Mouse (Mus musculus) heart, adult 2 months (tissue): ENCODE data around the gene Gpr27. TPM values are rescaled to one million over a fixed set of nuclear protein-coding genes. Genes with fewer than 3 reads are reported as not detected.

Experiments
- DNase-seq, 2 experiments: peaks; one replicate each; pipeline ENCODE4 v3.0.0; 2021
- H3K27ac ChIP-seq: fragments of 200-600 bp; 2 replicates; pipeline ENCODE4 v1.8.1; 2022
- H3K27me3 ChIP-seq: fragments of 200-500 bp; 2 replicates; pipeline ENCODE4 v1.6.1; 2012; ENCODE audit warnings: mild to moderate bottlenecking, low read length, inconsistent platforms, mixed read lengths; ENCODE audit not compliant: control insufficient read depth, insufficient read depth
- H3K36me3 ChIP-seq: fragments of 200-500 bp; 2 replicates; pipeline ENCODE4 v1.6.1; 2012; ENCODE audit warnings: low read length, inconsistent platforms; ENCODE audit not compliant: control insufficient read depth, insufficient read depth
- H3K4me1 ChIP-seq: fragments of 200-500 bp; 2 replicates; pipeline ENCODE4 v1.6.1; 2011; ENCODE audit warnings: low read length; ENCODE audit not compliant: control insufficient read depth, insufficient read depth
- H3K4me3 ChIP-seq: fragments of 200-600 bp; 2 replicates; pipeline ENCODE4 v1.8.1; 2022
- H3K79me2 ChIP-seq: fragments of 200-500 bp; replicated peaks from 2 replicates; pipeline ENCODE4 v1.6.1; 2012; ENCODE audit warnings: mild to moderate bottlenecking, inconsistent platforms, low read length, moderate library complexity, mixed read lengths; ENCODE audit not compliant: control insufficient read depth, insufficient read depth
- H3K9ac ChIP-seq: fragments of 200-500 bp; 2 replicates; pipeline ENCODE4 v1.6.1; 2012; ENCODE audit warnings: low read depth, mild to moderate bottlenecking, control low read depth, inconsistent platforms, low read length, mixed read lengths
- CTCF ChIP-seq: fragments of 200-600 bp; IDR thresholded peaks from 2 replicates; pipeline ENCODE4 v1.8.1; 2022; ENCODE audit warnings: antibody characterized with exemption, mild to moderate bottlenecking, moderate library complexity
- EP300 ChIP-seq: fragments of 200-500 bp; IDR thresholded peaks from 2 replicates; pipeline ENCODE4 v1.6.1; 2011; ENCODE audit warnings: low read depth, low read length, control low read depth; ENCODE audit not compliant: insufficient read depth
- POLR2A ChIP-seq: fragments of 200-500 bp; IDR thresholded peaks from 2 replicates; pipeline ENCODE4 v1.6.1; 2011; ENCODE audit warnings: mild to moderate bottlenecking, low read depth, low read length, control low read depth; ENCODE audit not compliant: insufficient read depth
- WGBS: fragments of 180-500 bp; shearing (Covaris S2); methylation state at CpG from one replicate; pipeline ENCODE4 v1.1.7; 2018; 5-methylcytosine and 5-hydroxymethylcytosine counted together
- intact Hi-C: fragments of 180-260 bp; cut with DNase I; formaldehyde crosslinking; loops from one replicate; pipeline ENCODE4 v1.15.1; 2025
- polyA plus RNA-seq: library from polyadenylated mRNA; depleted of rRNA; stranded (reverse); fragments of >200 nt; gene quantifications from 2 replicates; pipeline ENCODE4 v1.2.3, GENCODE M21; 2012
- total RNA-seq, 2 experiments: library from RNA; stranded (reverse); gene quantifications; 2 replicates each; pipeline ENCODE4 v1.2.3; 2021

Gene Gpr27
- total and polyA plus RNA-seq, 3 experiments: 5.7 to 6.8 (median 6.3) TPM

DNA sequence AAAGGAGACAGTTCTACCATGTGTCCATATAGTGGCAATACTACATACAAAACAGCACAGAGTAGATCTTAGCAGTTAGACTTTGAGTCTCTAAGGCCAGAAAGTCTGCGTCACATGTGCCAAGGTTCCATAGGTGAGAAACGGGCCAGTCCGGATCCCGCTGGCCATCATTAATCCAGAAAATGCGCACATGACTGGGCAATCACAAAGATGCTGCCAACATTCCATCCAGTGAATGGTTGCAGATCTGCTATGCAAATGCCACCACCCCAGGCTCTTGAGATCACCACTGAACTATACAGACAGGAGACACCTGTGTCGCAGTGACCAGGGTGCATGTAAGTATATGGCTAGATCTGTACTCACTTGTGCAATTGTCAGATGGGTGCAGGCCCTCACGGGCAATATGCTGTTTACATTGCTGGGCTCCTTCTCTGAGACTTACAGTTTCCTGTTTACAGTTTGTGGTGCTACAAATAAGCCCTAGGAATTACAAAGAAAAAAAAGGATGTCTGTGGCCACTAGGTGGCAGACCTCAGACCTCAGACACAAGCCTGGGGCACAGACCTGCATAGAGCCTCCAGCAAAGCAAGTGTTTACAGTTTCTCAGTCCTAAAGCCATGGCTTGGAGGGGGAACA lies 21.9 kb upstream of the Gpr27 start:
- Histone ChIP-seq H3K4me3 (no peak overlapping the region), H3K27ac (no peak overlapping the region), H3K27me3 (no peaks in the 10 kb centered on the region), H3K4me1 (peaks cover 2% of the 10 kb centered on the region), H3K79me2 (no peaks in the 10 kb centered on the region), H3K9ac (no peak overlapping the region), H3K36me3 (no peaks in the 10 kb centered on the region)
- intact Hi-C loops: loop anchor here (5.0 kb wide), 1 partner anchor 112 kb away; no protein-coding TSS in a partner anchor
- 76% methylated on average over 7 of the region's 7 CpGs for WGBS
- peak; percentile 90 for TF ChIP-seq CTCF
- no peak for TF ChIP-seq POLR2A
- TF ChIP-seq EP300: no peak
- DNase-seq: peak; percentile 38 to 43

DNA sequence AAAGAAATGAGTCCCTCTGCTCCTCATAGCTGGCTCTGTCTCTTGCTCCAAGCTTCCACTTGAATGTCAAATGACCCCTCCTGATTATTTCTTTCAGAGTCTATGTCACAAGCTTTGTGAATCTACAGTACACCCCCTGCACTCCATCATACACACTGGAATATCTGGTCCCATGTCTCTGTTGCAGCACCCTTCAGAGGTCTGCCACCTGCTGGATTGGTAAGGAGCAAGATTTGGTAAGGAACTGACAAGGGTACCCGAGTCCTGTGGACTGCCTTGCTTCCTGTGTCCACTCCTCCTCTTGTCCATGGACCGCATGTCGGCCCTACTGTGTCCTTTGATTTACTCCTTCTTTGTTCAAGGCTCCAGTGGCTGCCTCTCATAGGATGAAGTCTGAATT lies 20.7 kb upstream of the Gpr27 start:
- H3K4me3 ChIP-seq: no peak overlapping the region
- TF ChIP-seq CTCF: peak; percentile 23; the same call in 1 of the 2 replicates
- TF ChIP-seq EP300: no peak
- H3K4me1 ChIP-seq: peaks cover 2% of the 10 kb centered on the region
- H3K36me3 ChIP-seq: no peaks in the 10 kb centered on the region
- H3K27me3 ChIP-seq: no peaks in the 10 kb centered on the region
- no peaks in the 10 kb centered on the region for H3K79me2 ChIP-seq
- no peak overlapping the region for H3K9ac ChIP-seq
- no peak overlapping the region for H3K27ac ChIP-seq
- DNase-seq: no peak
- intact Hi-C loops: loop anchor here (5.0 kb wide), 1 partner anchor 111 kb away; no protein-coding TSS in a partner anchor
- WGBS: 59% methylated on average over 3 of the region's 3 CpGs

DNA sequence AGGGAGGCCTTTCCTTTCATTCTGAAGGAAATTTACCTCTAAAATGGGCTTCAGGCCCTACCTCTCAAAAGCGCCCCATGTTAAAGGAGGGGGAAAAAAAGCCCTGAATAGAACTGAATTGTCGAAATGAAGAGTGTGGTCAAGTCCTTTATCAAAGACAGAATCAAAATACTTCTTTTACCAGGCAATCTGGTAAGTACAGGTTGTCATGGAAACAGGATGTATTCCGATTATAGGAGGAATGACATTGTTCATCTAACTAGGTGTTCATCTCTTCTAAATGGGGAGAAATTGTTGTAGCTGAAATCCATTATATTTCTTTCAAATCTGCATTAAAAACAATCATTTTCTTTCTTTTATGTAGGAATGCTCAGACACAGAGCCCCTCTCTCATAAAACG lies 18.0 kb upstream of the Gpr27 start:
- WGBS: 82% methylated on average over 4 of the region's 4 CpGs
- Histone ChIP-seq H3K27me3 (no peaks in the 10 kb centered on the region), H3K36me3 (no peaks in the 10 kb centered on the region), H3K27ac (no peak overlapping the region), H3K4me1 (no peaks in the 10 kb centered on the region; the same call in 1 of the 2 replicates), H3K4me3 (no peak overlapping the region), H3K79me2 (no peaks in the 10 kb centered on the region), H3K9ac (no peak overlapping the region)
- no peak for DNase-seq
- intact Hi-C loops: loop anchor here (5.0 kb wide), 1 partner anchor 108 kb away; no protein-coding TSS in a partner anchor
- TF ChIP-seq EP300 (no peak), CTCF (no peak), POLR2A (no peak)

DNA sequence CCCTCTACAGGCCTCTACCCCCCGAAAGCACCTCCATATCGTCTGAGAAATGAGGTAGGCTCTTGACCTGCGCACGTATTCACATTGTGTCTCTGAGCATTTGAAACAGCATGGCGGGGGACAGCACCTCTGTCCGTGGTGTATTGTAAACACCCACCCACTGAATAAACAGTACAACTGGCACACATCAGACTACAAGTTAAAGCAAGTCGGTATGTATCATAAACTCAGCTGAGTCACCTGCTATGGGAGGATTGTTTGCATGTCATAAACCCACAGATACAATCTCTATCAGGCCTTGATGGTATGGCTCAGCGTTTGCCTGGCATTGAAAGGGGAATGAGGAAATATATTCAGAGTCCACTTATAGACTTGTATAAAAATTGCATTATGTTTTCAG lies 15.2 kb upstream of the Gpr27 start:
- no peak overlapping the region for H3K27ac ChIP-seq
- H3K27me3 ChIP-seq: no peaks in the 10 kb centered on the region; the same call in 1 of the 2 replicates
- WGBS: 87% methylated on average over 8 of the region's 8 CpGs
- no peak for TF ChIP-seq CTCF
- no peak for TF ChIP-seq POLR2A
- TF ChIP-seq EP300: no peak
- no peaks in the 10 kb centered on the region for H3K79me2 ChIP-seq
- no peak overlapping the region for H3K9ac ChIP-seq
- H3K36me3 ChIP-seq: no peaks in the 10 kb centered on the region
- H3K4me3 ChIP-seq: no peak overlapping the region
- H3K4me1 ChIP-seq: no peaks in the 10 kb centered on the region
- intact Hi-C loops: no loop called here
- no peak for DNase-seq

DNA sequence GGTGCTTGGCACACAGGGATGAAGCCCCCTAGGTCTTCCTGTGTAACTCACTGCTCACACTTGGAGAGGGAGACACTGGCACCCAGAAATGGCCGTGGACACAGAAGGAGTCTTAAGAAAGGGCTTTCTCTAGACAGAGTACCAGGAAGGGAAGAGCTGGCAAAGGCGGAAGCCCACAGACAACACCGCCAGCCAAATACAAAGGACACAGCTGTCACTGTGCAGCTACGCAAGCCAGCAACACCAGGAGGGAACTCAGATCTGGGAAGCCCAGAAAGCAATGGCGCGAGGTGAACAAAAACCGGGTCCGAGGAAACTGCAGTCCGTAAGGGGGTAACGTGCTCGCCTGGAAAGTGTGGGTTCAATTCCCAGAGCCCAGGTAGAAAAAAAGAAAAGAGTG lies 14.4 kb upstream of the Gpr27 start:
- no peak for DNase-seq
- TF ChIP-seq POLR2A (no peak), EP300 (no peak), CTCF (no peak)
- Histone ChIP-seq H3K79me2 (no peaks in the 10 kb centered on the region), H3K27me3 (no peaks in the 10 kb centered on the region; the same call in 1 of the 2 replicates), H3K27ac (no peak overlapping the region), H3K9ac (no peak overlapping the region), H3K36me3 (no peaks in the 10 kb centered on the region), H3K4me1 (no peaks in the 10 kb centered on the region), H3K4me3 (no peak overlapping the region)
- intact Hi-C loops: no loop called here
- 75% methylated on average over 11 of the region's 11 CpGs for WGBS

DNA sequence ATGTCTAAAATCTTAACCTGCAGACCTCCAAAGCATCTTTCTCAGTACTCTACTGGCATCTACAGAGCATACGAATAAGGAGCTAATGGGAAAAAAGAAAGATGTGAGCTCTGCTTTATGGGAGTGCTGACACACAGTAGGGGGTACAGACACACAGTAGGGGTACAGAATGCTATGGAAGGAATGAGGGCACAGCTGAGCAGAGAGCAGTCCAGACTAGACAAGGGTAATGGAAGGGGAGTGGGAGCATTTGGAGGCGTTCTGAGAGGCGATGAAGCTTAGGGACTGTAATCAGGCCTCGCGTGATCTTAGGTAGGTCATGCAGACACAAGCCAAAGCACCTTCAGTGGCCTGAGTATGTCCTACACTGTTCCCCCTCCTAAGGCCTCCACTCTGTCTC lies 8.5 kb upstream of the Gpr27 start:
- TF ChIP-seq POLR2A: no peak
- no peak for TF ChIP-seq CTCF
- no peak for TF ChIP-seq EP300
- WGBS: 95% methylated on average over 5 of the region's 5 CpGs
- DNase-seq: no peak
- no peaks in the 10 kb centered on the region; the same call in 1 of the 2 replicates for H3K27me3 ChIP-seq
- no peaks in the 10 kb centered on the region for H3K36me3 ChIP-seq
- no peak overlapping the region for H3K4me3 ChIP-seq
- H3K27ac ChIP-seq: no peak overlapping the region
- H3K79me2 ChIP-seq: no peaks in the 10 kb centered on the region
- no peak overlapping the region for H3K9ac ChIP-seq
- intact Hi-C loops: no loop called here
- no peaks in the 10 kb centered on the region for H3K4me1 ChIP-seq
